Mouse (Mus musculus) cerebellum, postnatal 10 days (tissue): ENCODE results near the gene Tfdp1.
A peak's percentile ranks its signal among the peaks of the same experiment; 100 is the strongest.

Experiments
- DNase-seq, 2 experiments: peaks; one replicate each; pipeline ENCODE4 v3.0.0; 2021; ENCODE audit warnings: mixed read lengths in 2 of 2

The Tfdp1 gene

DNA sequence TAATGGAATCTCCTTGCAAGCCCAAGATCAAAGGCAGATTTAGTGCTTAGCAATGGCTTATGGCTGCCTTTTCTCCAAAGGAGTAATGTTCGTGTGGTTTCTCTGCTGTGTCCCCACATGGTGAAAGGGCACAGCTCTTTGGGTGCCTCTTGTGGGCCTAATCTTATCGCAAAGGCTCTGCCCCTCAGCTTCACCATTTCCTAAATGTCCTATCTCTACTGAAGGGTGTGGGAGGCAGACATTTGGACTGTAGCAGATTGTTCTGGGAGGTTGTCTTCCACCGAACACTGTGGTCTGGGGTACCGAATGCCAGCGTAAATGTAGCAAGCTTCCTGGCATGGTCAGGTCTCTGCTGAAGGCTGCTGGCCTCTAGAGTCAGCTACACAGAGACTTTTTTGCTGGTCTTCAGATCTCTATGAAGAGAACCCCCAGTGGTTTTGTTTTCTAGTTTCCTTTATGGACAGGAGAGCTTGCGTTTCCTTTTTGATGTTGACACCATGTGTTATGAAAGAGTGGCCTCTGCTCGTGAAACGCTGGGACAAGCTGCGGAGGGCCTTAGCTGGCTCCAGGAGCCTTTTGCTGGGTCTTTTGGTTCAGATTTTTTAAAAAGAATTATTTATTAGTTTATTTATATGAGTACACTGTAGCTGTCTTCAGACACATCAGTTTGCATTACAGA, 14.7 kb downstream of the Tfdp1 start:
- DNase-seq, result no peak

GRCm38 (mm10) chr8:13353883-13354282, 15.3 kb downstream of the Tfdp1 start:
- no peak for DNase-seq

DNA sequence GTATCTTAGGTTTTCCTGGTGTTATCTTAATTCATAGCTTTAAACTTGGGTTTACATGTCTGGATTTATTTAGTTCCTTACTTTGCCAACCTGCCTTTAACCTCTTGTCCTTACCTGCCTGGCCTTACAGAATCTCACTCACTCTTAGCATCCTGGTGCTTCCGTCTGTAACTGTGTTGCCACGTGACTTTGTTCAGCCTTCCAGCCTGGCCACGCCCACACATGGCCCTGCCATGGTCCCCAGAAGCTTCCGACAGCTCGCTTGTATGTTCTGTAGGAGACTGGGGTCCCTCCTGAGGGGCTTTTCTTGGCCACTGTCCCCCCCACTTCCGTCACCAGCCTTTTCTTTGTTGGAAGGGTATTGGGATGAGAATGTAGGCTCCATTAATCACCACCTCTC, 17.7 kb downstream of the Tfdp1 start:
- no peak for DNase-seq

DNA sequence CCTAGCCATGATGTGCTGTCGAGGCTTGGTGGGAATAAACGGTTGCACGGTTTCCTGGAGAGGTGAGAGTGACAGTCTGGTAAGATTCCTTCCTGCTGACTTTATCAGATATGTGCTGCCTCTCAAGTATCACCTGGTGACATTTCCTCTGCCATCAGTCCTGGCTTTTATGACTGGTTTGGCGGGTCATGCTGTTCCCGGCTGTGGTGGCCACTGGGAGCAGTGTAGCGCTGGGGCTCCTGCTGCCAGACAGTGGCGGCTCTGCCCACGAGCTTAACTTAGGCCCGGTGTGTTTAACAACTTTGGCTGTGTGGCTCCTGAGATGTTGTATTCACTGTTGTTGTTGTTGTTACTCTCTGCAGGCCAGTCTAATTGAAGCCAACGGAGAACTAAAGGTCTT, 18.1 kb downstream of the Tfdp1 start:
- no peak for DNase-seq

- DNase-seq, result no peak
Measured at GRCm38 (mm10) chr8:13360213-13360612, 21.7 kb downstream of the Tfdp1 start.

GRCm38 (mm10) chr8:13361865-13362264, 23.3 kb downstream of the Tfdp1 start:
- DNase-seq, result peak in 1 of 2 experiments; percentile 26

- no peak for DNase-seq
Measured at GRCm38 (mm10) chr8:13373151-13373662, 34.7 kb downstream of the Tfdp1 start.

GRCm38 (mm10) chr8:13381630-13382029, 43.1 kb downstream of the Tfdp1 start:
- no peak for DNase-seq

- no peak for DNase-seq
Measured at GRCm38 (mm10) chr8:13382536-13382935, 44.0 kb downstream of the Tfdp1 start.

- no peak for DNase-seq
Measured at GRCm38 (mm10) chr8:13382999-13383398, 44.4 kb downstream of the Tfdp1 start.

DNA sequence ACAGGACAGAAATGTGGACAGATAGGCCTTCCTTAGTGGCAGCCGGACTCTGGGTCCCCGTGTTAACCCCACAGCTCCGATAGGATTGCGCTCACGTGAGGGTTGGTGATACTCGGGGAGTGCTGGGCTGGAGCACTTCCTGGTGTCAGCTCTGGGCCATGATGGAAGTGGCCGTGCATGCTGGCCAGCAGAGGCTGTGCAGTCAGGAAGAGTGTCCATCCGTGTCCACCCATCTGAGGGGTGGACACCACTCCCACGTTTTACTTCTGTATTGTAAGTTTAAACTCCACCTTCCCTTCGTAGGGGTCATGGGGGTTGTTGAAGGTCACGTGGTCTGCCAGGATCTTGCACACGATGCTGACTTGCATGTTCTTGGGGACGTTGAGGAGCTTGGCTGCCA, 47.8 kb downstream of the Tfdp1 start:
- DNase-seq, result no peak

DNA sequence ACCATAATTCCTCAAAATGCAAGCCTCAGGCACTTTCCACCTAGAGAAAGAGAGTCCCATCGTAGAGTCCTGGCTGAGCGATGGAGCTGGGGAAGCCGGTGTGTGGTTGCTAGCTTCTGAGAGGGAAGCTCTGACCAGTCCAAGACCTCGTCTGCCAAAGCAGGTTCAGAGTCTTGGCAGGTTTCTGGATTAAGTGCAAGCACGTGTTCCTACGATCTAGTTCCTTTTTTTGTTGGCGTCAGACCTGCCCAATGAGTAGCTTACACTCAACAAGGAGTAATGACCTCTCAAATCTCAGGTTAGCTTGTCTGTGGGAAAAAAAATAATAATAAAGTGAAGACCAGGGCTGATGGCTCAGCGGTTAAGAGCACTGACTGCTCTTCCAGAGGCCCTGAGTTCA, 49.2 kb downstream of the Tfdp1 start:
- no peak for DNase-seq

DNA sequence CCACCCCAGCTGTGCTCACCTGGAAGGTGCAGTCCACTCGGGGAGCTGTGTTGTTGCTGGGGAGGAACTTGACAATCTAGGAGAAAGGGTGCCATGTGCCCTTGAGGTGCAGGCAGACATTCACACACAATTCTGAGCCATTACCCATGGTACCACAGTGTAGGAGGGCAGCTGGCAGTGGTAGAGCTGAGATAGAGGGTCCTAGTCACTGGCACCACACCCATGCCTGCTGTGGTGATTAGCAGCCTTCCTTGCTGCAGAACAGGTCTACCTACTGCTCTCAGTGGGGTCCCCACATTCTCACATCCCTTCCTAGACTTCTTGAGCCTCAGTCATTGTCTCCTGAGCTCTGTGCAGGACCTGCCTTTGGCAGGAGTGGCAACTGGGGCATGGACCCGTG, 50.2 kb downstream of the Tfdp1 start:
- DNase-seq, result no peak

DNA sequence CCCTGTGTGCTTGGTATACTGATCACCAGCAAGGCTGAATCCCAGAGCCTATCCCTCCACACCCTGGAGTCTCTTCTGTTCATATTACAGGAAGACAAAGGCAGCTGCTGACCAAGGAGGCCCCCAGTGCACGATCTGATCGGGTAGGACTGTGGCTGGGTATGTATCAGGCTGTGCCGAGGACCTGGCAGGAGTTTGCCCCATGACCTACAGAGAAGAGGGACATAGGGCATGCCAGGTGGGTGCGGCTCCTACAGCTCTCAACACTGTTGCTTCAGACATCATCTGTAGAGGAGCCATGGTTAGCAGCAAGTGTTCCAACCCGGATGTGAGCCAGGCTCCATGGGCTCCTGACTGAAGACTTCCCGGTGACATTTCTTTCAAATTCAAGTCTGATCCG, 55.3 kb downstream of the Tfdp1 start:
- DNase-seq, result no peak

- DNase-seq, result no peak
Measured at GRCm38 (mm10) chr8:13396725-13397124, 58.2 kb downstream of the Tfdp1 start, which contains the start of gene Atp4b. Gene Atp4b (minus strand): TSS chr8:13396825.

DNA sequence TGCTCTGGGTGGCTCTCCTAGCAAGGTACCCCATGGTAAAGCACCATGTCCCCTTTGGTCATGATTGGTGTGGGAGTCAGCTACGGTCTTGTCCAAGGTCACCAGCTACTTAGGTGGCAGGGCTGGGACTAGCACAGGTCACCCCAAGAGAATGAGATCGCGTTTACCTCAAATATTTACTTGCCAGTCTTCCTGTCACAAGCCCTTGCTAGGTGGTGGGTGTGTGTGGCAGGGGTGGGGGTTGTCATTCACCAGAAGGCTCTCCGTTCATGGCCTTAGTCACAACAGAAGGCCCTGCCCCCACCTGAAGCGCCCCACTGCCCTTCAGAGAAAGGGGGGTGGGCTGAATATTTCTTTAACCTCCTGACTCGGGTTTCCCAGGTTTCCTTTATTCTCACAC, 65.0 kb downstream of the Tfdp1 start:
- DNase-seq, result no peak

DNA sequence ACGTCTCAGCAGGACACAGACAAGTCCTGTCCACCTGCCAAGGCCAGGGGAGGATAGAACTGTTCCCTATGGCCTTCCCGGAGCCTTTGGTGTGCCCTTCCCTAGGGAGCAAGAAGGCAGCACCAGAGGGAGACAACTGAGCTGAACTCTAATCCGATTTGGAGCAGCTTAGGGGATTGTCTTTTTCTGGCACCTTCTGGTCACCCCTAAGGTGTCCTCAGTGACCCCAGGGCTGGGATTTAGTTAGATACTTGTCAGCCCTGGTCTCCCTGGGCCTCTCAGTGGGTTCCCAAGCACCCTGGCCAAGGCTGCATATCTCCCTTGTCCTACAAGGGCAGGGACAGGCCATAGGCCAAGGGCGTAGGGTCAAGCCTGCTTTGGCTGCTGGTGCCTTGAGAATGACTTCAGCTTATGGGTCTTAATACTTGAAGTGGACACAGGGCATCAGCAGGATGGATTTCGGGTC, 66.1 kb downstream of the Tfdp1 start, which contains the start of gene Grk1:
Grk1 (plus strand) TSS at position 416 of the 466 bp plus-strand sequence.
- DNase-seq, result no peak

DNA sequence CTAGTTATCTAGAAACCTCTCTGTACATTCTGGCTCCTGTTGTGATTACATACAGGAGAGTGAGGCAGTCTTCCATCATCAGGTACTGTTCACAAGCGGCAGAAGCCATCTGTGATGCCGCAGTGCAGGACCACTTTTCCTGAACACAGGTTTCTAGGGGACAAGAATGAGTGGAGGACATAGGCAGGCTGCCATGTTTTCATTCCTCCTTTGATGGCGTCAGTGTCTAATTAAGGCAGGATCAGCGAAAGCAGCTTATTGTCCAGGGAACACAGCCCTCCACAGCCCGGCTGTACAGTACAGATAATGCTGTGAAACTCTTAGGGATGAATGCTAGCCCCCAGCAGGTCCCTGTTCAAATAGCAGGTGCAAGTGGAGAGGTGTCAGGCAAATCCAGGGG, 67.5 kb downstream of the Tfdp1 start:
- DNase-seq, result no peak

DNA sequence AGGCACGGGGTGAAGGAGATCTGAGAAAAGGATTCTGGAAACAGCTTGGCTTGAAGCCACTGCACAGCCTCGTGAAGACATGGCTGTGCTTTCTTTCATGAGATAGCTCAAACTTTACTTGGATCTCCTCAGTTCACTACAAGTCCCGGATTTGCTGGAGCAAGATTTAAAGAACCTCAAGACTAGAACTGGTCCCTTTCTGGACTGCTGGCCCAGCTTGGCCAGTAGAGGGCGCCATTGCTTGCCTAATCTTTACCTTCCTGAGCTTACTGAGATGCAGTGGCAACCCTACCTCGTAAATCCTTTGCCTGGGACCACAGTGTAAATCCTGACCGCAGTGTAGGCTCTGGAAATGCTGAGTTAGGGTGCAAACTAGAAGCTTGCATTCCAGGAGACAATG, 73.0 kb downstream of the Tfdp1 start:
- peak; percentile 84 to 86 for DNase-seq

DNA sequence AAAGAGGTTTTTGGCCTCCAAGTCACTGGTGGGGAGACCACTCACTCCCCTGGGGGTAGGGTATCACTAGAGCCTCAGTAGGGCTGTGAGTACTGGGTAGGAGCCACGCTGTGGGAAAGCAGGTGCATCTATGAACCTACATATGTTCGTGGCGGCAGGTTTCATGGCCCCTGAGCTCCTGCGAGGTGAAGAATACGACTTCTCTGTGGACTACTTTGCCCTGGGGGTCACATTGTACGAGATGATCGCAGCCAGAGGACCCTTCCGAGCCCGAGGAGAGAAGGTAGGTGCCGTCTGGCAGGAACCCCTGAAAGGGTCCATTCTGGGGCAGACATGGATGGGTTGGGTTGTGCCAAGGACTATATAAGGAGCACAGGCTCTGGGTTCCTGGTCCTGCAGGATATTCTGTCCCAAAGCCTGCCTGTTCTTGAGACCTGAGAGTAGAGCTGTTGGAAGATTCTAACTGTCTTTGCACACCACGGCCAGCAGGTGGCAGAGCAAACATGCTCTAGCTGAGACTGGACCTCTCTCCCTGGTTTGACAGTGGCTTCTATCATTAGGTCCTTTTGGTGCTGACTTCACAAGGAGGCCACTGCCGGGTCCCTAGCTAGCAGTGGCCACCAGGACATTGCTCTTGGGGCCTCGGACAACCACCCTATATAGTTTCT, 74.5 kb downstream of the Tfdp1 start:
- peak; percentile 83 to 85 for DNase-seq

- DNase-seq, result peak; percentile 19 to 31
Measured at GRCm38 (mm10) chr8:13413823-13414390, 75.4 kb downstream of the Tfdp1 start.

GRCm38 (mm10) chr8:13415879-13416278, 77.3 kb downstream of the Tfdp1 start:
- DNase-seq, result peak; percentile 25 to 36

DNA sequence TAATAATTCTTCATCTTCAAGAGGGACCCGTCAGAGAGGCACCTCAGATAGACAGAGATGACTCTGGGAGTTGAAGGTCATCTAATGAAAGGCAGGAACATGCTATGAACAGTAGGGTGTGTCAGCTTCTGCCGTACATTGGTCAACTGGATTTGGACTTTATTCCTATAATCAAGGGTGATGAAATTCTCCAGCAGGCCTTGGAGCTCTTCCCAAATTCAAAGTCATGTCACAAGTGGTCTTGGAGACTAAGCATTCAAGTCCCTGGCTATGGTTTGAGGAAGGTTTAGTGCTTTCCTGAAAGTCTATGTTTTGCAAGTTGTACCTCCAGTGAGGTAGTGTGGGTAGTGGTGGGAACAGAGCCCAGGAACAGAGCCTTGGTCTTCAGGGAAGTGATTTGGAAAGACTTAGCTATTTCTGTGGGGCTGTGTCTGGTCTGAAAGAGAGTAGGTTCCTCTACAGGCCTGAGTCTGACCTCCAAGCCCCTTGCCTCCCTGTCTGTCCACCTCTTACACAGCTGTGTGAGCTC, 80.6 kb downstream of the Tfdp1 start:
- no peak for DNase-seq

GRCm38 (mm10) chr8:13420970-13421369, 82.4 kb downstream of the Tfdp1 start:
- DNase-seq, result peak; percentile 25 to 29
